Mouse (Mus musculus) left cerebral cortex, postnatal 10 days (tissue): ENCODE results near the gene Neurod2. TPM values are rescaled to one million over a fixed set of nuclear protein-coding genes. Genes with fewer than 3 reads are reported as not detected.

Experiments used
- DNase-seq, 2 experiments: peaks; one replicate each; pipeline ENCODE4 v3.0.0; 2021 to 2022; ENCODE audit warnings: low spot score in 2 of 2, mixed read lengths in 1 of 2; ENCODE audit errors: extremely low spot score in 1 of 2
- intact Hi-C: fragments of 180-260 bp; cut with DNase I; formaldehyde crosslinking; loops from one replicate; pipeline ENCODE4 v1.15.1; 2025
- total RNA-seq, 2 experiments: library from RNA; stranded (reverse); gene quantifications; 2 replicates each; pipeline ENCODE4 v1.2.3; 2021

Gene Neurod2
- total RNA-seq, 2 experiments from 2014 or later: 63.4 to 67.0 TPM

- intact Hi-C loops: no loop called here
- no peak for DNase-seq
Observed at GRCm38 (mm10) chr11:98289873-98290272, 39.6 kb downstream of the Neurod2 start.

- peak in 1 of 2 experiments; percentile 54 for DNase-seq
- intact Hi-C loops: no loop called here
Observed at GRCm38 (mm10) chr11:98287961-98288360, 41.5 kb downstream of the Neurod2 start.

- no peak for DNase-seq
- intact Hi-C loops: no loop called here
Observed at GRCm38 (mm10) chr11:98287531-98287930, 41.9 kb downstream of the Neurod2 start.

GRCm38 (mm10) chr11:98285368-98285767 is 44.1 kb downstream of the Neurod2 start:
- DNase-seq: no peak
- intact Hi-C loops: no loop called here

GRCm38 (mm10) chr11:98284230-98284629 is 45.2 kb downstream of the Neurod2 start:
- intact Hi-C loops: no loop called here
- peak; percentile 59 to 68 for DNase-seq

- DNase-seq: no peak
- intact Hi-C loops: no loop called here
Observed at GRCm38 (mm10) chr11:98283740-98284139, 45.7 kb downstream of the Neurod2 start.

Other genes starting within 250 kb of the Neurod2 start
- gene Fbxl20, start 179.2 kb downstream of the Neurod2 start, total RNA-seq: 10 to 100 TPM; 29.7 to 34.5 TPM
- gene Med1, start 136.4 kb downstream of the Neurod2 start, total RNA-seq: 10 to 100 TPM; 45.9 to 48.9 TPM
- 10 to 100 TPM; 34.4 to 35.4 TPM for gene Cdk12, start 126.6 kb downstream of the Neurod2 start, total RNA-seq
- gene Ppp1r1b, start 18.8 kb upstream of the Neurod2 start, total RNA-seq: 100 to 1,000 TPM in 1 of 2 experiments, 10 to 100 TPM in 1; 59.5 to 126 TPM
- gene Stard3, start 28.7 kb upstream of the Neurod2 start, total RNA-seq: 10 to 100 TPM; 19.8 to 20.2 TPM
- 1 to 10 TPM; 5.4 to 6.9 TPM for gene Tcap, start 54.2 kb upstream of the Neurod2 start, total RNA-seq
- gene Pnmt, start 56.8 kb upstream of the Neurod2 start, total RNA-seq: 1 to 10 TPM in 1 of 2 experiments, under 1 TPM in 1; 0.61 to 1.1 TPM
- 10 to 100 TPM in 1 of 2 experiments, 1 to 10 TPM in 1; 8.6 to 10.1 TPM for gene Pgap3, start 70.8 kb upstream of the Neurod2 start, total RNA-seq
- gene Erbb2, start 82.8 kb upstream of the Neurod2 start, total RNA-seq: 1 to 10 TPM; 2.4 TPM
- 100 to 1,000 TPM; 104 to 117 TPM for gene Mien1, start 109.3 kb upstream of the Neurod2 start, total RNA-seq
- 1 to 10 TPM; 2.1 to 2.6 TPM for gene Grb7, start 116.7 kb upstream of the Neurod2 start, total RNA-seq
- gene Ikzf3, start 216.4 kb upstream of the Neurod2 start, total RNA-seq: under 1 TPM; 0.34 TPM
- gene Zpbp2, start 221.4 kb upstream of the Neurod2 start, total RNA-seq: not detected